Mouse (Mus musculus) adrenal gland, postnatal 4 days (tissue): ENCODE measurements around the gene Tnfaip2. TPM values are rescaled to one million over a fixed set of nuclear protein-coding genes. Genes with fewer than 3 reads are reported as not detected.

Source experiments
- DNase-seq, 2 experiments: peaks; one replicate each; pipeline ENCODE4 v3.0.0; 2021 to 2022; ENCODE audit warnings: low spot score in 2 of 2, mixed read lengths in 2 of 2
- total RNA-seq, 2 experiments: library from RNA; stranded (reverse); gene quantifications; 2 replicates each; pipeline ENCODE4 v1.2.3; 2021

Gene Tnfaip2
- total RNA-seq, 2 experiments from 2014 or later, result 17.6 to 25.8 TPM

DNA sequence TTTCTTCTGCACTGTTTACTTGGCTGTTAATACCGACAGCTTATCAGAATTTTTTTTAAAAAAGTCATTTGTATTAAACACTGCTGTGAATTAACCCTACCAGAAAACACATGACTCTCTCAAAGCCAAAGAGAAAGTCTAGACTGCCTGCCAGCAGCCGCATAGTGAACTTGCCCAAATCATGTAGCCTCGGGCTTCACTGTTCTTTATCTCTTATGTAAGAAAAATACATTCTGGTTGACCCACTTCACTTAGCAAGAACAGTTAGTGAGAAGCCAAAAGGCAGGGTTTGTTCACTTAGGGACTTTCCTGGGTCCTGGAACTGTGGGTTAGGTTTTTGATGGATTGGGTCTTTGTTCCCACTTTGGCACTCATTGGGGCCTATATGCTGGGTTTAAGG lies 29.5 kb downstream of the Tnfaip2 start:
- DNase-seq, result no peak

DNA sequence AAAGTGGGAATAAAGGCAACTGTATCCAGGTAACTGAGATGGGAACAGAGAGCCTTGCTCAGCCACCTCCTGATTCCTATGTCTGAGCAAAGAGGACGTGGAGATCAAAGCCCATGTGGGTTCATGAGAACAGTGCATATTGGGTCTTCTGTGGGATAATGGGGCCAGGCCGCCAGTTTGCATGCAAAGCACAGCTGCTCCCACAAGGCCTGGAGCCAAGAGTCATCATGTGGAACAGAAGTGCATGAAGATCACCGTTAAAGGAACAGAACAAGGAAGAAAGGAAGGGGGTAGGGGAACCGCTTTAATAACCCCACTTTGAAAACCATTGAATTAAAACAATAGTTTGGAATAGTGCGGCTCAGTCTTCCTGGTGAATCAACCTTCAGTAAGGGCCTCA lies 30.6 kb downstream of the Tnfaip2 start:
- no peak for DNase-seq

DNA sequence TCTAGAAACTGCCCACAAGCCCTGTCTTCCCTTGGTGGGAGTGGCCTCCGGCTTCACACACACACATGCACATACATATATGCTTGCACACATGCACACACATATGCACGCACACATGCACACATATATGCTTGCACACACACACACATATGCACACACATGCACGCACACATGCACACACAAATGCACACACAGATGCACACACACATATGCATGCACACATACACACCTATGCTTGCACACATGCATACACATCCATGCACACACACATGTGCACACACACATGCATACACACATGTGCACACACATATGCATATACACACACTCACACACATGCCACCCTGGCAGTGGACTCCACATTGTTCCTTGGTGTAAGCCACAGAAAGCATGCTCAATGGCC lies 32.1 kb downstream of the Tnfaip2 start:
- DNase-seq, result no peak

DNA sequence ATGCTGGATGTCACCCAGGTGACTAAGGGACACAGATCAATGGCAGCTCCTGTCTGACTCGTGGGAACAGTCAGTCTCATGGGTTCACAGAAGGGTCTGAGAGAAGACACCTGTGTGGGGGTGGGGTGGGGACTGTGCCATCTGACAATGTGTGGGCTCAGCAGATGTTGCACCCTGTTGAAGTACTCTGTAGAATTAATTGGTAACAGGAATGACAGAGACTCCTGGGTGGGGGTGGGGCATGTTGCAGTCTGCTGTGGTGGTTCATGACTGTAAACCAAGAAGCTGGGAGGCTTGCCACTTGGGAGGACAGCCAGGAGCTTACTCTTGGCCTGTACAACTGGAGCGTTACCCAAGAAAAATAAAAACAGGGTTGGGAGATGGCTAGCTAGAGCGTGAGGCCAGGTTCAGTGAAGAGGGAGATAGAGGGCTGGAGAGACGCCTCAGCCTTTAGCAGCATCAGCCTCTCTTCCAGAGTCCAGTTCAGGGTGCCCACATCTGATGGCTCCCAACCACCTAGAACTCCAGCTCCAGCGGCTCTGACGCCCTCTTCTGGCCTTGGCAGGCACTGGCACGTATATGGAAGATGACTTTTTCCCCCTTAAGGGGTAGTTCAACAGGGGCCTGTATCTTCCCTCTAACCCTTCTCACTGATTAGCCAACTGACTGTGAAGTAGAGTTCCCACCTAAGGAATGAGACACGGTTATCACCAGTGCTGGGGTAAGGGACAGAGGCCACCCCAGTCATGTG lies 32.8 kb downstream of the Tnfaip2 start:
- no peak for DNase-seq

DNA sequence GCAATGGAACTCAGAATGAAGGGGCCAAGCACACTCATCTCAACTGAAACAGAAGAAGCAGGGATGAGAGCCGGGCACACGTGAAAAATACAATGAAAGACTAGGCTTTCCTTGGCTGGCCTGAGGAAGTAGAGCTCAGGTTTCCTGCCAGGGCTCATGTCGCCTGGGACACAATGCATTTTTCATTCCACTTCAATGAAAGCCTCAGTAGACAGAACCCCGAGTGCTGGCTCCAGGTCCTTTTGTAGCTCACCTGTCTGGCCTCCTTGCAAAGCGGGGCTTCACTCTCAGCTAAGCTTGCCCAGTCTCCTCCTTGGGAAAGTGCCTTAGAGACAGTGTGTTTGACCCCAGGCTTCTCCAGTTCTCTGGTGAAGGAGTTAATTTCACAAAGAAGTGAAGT lies 36.7 kb downstream of the Tnfaip2 start:
- DNase-seq, result no peak

DNA sequence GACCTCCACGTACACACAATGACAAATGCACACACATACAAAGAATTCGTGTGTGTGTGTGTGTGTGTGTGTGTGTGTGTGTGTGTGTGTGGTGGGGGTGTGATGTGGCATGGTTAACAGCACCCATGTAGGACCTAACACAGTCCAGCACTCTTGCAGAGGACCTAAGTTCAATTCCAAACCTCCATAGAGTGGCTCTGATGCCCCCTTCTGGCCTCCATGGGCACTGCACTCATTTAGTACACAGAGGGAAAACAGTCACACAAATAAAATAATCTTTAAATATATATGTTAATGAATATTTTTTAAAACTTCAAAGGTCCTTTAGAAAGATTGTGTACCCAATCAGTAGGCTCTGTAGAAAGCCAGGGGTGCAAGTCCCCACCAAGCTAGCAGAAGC lies 37.6 kb downstream of the Tnfaip2 start:
- DNase-seq, result no peak

DNA sequence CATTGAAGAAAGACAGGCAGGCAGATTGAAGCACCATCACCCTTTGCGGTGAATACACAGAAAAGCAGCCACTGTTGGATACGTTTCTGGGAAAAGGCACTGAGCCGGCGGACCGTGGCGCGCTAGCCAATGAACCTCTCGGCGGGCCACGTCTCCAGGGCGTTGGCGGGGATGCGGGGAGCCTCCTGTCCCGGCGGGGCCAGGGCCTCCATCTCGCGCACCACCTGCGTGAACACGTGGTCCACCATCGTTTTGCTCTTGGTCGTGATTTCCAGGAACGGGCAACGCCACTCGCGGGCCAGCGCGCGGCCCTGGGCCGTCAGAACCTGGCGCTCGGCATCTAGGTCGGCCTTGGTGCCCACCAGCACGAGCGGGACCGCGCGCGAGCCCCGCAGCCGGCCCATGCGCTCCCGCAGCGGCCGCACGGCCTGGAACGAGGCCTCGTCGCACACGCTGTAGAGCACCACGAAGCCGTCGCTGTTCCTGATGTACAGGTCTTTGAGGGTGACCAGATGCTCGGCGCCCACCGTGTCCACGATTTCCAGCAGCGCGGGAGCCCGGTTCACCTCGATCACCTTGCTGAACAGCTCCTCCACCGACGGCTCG lies 42.9 kb downstream of the Tnfaip2 start:
- DNase-seq, result no peak

DNA sequence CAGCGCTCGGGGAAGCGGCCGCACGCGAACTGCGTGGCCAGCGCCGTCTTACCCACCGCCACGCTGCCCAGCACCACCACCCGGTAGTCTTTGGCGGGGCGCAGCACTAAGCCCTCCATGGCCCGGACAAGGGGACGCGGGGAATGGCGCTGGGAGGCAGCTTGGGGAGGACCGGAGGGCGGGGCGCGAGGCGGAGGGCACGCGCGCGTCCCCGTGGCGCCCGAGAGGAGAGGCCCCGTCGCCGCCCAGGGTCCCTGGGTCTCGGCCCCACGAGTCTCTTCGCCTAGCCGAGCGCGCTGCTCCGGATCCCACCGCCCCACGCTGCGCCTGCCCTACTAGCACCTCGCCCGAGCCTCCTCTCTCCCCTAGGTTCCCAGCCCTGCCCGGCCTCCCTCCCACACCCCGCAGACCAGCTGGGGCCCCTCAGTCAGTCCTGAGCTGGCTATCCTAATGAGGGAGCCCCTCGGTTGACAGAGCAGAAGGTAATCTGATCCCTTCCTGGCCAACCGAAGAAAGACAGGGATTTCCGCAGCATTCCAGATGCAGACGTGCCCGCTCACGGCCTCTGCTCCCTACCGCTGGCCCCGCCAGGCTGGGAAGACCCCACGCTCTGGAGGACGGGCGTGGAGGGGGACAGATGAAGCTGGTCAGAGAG lies 43.5 kb downstream of the Tnfaip2 start, which contains the start of gene Gm266:
Gene Gm266, minus strand, starts transcription at position 172 of the 655 bp plus-strand sequence.
- no peak for DNase-seq

DNA sequence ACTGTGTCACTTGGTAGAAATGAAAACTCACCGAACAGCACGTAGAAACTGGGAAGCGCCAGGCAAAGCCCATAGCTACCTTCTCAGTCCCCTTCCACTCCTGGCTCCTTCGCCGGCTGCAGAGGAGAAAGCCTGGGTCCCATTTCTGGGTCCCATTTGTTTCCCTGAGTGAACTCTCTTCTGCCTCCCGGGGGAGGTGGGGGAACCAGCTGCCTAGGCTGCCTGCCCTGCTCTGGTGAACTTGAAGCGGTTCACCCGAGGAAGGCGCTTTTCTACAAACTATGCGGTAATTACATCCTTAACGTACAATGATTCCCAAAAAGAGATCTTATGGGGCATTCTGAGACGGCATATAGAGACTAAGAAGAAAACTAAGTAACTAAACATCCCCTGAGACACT lies 44.2 kb downstream of the Tnfaip2 start:
- no peak for DNase-seq

DNA sequence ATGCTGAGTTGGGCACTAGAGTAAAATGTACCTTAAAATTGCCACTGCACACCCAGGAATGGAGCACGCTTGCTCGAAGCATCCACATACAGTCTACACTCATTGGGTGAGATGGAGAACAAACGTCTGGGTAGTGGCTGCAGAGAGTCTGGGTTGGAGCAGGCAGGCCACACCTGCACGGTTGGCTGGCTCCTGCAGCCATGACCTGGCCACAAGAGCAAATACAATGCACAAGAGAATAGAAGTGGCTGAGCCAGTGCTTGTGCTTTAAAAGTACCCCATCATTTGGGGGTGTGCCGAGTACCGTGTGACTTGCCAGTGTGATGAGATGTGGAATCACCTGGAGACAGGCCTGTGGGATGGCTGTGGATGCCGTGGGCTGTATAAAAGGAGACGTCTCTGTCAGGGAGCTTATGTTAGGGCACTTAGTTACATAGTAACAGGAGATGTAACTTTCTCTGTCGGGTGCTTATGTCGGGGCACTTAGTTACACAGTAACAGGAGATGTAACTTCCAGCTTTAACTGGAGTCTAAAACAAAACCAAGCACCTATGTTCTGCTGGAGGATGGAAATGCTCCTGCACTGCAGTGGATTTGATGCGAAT lies 47.1 kb downstream of the Tnfaip2 start:
- DNase-seq, result no peak

DNA sequence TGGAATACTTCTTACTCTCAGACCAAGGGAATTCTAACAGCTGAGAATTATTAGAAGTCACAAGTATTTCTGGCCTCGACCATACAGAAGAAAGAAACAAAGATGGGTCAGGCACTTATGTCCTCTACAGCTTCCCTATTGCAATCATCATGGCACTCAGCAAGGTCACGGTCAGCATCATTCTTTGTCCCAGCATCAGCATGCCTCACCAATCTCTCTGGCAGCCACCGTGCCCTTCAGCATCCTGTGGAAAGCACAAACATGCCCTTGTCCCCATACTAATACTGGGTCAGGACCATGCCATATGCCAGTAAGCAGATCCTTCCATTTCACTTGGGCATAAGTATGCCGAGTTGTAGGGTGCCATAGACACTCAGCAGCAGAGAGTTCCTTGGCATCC lies 52.7 kb downstream of the Tnfaip2 start:
- no peak for DNase-seq

DNA sequence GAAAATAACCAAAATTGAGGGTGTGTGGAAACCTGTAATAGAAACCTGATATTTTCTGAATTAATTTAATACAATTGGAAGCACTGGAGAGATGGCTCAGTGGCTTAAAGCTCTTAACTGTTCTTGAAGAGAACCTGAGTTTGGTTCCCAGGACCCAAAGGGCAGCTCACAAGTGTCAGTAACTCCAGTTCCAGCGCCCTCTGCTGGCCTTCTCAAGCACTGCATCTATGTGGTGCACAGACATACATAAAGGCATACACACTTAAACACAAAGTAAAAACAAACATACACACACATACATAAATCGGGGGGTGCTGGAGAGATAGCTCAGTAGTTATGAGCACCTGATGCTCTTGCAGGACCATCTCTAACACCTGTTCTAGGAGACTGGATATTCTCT lies 54.8 kb downstream of the Tnfaip2 start:
- DNase-seq, result no peak

DNA sequence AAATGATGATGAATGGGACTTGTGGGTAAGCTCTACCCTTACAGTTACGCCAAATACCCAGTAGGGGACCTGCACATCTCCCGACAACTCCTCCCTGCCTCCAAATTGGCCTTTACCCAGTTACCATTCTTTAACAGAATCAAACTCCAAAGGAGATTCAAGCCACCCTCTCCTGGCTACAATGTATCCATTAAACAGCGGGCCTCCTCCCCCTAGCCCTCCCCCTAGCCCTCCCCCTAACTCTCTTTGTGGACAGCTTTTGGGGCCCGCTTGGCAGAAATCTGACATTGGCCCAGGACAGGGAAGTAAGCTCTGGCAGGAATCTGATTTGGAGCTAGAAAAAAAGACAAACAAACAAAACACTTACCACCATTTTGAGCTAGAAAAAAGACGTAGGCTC lies 57.3 kb downstream of the Tnfaip2 start:
- DNase-seq, result no peak

DNA sequence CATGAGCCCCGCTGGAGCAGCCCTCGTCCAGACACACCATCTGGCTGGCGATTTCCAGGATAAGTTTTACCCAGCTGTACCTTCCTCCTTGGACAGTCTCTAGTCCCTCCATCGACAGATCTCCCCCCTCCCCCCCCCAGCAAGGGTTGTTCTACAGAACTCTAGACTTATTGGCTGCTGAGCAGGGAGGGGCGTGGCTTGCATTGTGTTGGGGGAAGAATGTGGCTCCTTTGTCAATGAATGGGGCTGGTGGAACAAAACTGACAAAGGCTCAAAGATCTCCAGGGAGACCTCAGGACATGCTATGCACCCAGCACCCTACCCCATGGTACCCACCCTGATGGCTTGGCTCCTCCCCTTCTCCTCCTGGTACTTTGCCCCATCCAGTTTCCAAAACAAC lies 58.5 kb downstream of the Tnfaip2 start:
- DNase-seq, result no peak

DNA sequence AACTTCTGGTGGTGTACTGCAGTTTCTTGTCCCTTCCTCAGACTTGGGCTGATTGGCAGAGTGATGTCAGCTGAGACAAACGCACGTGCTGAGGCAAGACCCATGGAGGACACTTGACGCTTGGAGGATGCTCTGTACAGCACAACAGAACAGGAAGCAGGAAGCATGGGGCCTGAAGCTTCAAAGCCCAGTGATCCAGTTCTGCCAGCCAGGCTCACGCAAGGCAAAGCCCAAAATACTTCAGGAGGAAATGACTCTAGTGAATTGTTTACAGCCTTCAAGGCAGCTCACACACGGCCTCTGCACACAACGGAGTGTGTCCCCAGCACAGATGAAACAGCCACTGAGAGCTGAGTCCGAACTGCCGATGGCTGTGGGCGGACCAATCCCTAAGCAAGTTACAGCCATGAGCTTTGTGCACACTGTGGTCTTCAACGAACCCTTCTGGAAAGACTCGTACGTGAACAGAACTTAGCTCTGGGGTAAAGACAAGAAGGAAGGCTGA lies 60.8 kb downstream of the Tnfaip2 start:
- DNase-seq, result no peak

DNA sequence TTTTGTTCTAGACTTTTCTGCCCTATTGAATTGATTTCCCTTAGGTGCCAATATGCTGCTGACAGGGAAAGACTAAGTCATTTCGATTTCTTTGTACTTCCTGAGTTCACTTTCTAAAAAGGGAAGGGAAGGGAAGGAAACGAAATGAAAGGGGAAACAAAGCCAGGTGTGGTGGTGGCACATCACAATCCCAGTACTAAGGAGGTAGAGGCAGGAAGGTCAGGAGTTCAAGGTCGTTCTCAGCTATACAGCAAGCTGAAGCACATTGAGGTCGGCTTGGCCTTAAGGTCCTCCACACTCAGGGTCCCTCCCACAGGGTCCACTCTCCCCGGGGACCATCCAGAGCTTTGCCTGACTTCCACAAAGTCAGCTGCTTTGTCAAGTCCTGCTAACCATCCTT lies 61.3 kb downstream of the Tnfaip2 start:
- DNase-seq, result no peak

Other genes with a start within 250 kb of the Tnfaip2 start
- 1 to 10 TPM in 1 of 2 experiments, under 1 TPM in 1; 0.85 to 9.9 TPM for gene Amn, start 171.4 kb upstream of the Tnfaip2 start, total RNA-seq
- gene Cdc42bpb, start 64.8 kb upstream of the Tnfaip2 start, total RNA-seq, result 100 to 1,000 TPM; 127 to 134 TPM
- gene Lbhd2, start 35.7 kb upstream of the Tnfaip2 start, total RNA-seq, result 1 to 10 TPM; 1.1 to 3.0 TPM
- 10 to 100 TPM in 1 of 2 experiments, 1 to 10 TPM in 1; 9.6 to 10.4 TPM for gene Exoc3l4, start 25.5 kb upstream of the Tnfaip2 start, total RNA-seq
- 10 to 100 TPM in 1 of 2 experiments, 1 to 10 TPM in 1; 1.4 to 11.3 TPM for gene Gm266, start 43.4 kb downstream of the Tnfaip2 start, total RNA-seq
- gene Eif5, start 95.5 kb downstream of the Tnfaip2 start, total RNA-seq, result 100 to 1,000 TPM; 395 to 408 TPM
- gene Mark3, start 132.1 kb downstream of the Tnfaip2 start, total RNA-seq, result 100 to 1,000 TPM; 104 to 111 TPM
- 10 to 100 TPM; 39.6 to 40.9 TPM for gene Ckb, start 229.9 kb downstream of the Tnfaip2 start, total RNA-seq
- gene Trmt61a, start 235.6 kb downstream of the Tnfaip2 start, total RNA-seq, result 10 to 100 TPM; 11.7 to 13.8 TPM